8 mouse cellular contexts compared by ENCODE assay signal in the genomic region with DNA sequence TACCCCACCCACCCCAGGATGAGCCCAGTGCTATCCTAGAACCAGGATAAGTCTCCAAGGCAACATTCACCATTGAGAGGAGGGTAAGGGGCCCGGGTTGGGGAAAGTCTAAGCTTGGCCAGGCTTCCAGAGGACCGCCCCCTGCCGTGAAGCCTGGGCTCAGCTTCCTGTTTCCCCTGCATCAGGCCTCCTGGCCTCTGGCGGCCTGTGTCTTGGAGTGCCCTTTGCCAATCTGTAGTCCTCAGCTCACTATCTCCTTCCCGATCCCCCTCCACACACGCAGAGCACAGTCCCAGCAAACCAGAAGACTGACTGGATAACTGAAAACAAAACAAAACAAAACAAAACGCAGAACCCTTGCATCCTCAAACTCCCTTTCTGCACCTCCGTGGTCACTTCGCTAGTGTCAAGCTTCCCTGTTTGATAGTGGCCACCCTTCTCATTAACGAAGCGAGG. TPM values are rescaled to one million over a fixed set of nuclear protein-coding genes. Genes with fewer than 3 reads are reported as not detected.
DNase-seq lines count a peak whose midpoint lies in the region; ATAC-seq lines count a peak whose summit lies in the region.

Clic1 (plus strand) TSS at position 406 of the 456 bp plus-strand sequence.

- peaks cover 59% of the 10 kb centered on the region for H3K4me1 ChIP-seq in embryonic facial prominence, embryonic 13.5 days
- peaks cover 65% of the 10 kb centered on the region for H3K4me1 ChIP-seq in heart, embryonic 15.5 days (replicated peaks)

- peak within 1 kb of the TSS; percentile 92 for H3K4me2 ChIP-seq in embryonic facial prominence, embryonic 13.5 days
- peak within 1 kb of the TSS; percentile 76 for H3K4me2 ChIP-seq in heart, embryonic 15.5 days

- peak within 1 kb of the TSS; percentile 67 for H3K4me3 ChIP-seq in embryonic facial prominence, embryonic 13.5 days
- peak within 1 kb of the TSS; percentile 73 for H3K4me3 ChIP-seq in heart, embryonic 15.5 days

- H3K36me3 ChIP-seq in embryonic facial prominence, embryonic 13.5 days: peaks cover 24% of the 10 kb centered on the region
- peaks cover 24% of the 10 kb centered on the region for H3K36me3 ChIP-seq in heart, embryonic 15.5 days

- H3K27me3 ChIP-seq in embryonic facial prominence, embryonic 13.5 days: no peaks in the 10 kb centered on the region
- H3K27me3 ChIP-seq in heart, embryonic 15.5 days: no peaks in the 10 kb centered on the region

- H3K9ac ChIP-seq in embryonic facial prominence, embryonic 13.5 days: peak within 1 kb of the TSS; percentile 89
- peak within 1 kb of the TSS; percentile 76 for H3K9ac ChIP-seq in heart, embryonic 15.5 days

- H3K27ac ChIP-seq in embryonic facial prominence, embryonic 13.5 days: peak within 1 kb of the TSS; percentile 99
- peak within 1 kb of the TSS; percentile 98 for H3K27ac ChIP-seq in heart, embryonic 15.5 days

- peak; percentile 59 for DNase-seq in CD4-positive helper T cell, adult 2 months (ENCODE audit: low read depth, low spot score)
- DNase-seq in Muller cell, postnatal 12 days (ENCODE audit: inconsistent ontology term): peak; percentile 67
- peak; percentile 72 for DNase-seq in kidney, postnatal 14 days
- DNase-seq in spleen, postnatal 4 days (ENCODE audit: low spot score in 2 of 2): peak; percentile 70 to 82
- no peak for DNase-seq in frontal cortex, postnatal 25 days (ENCODE audit: low spot score in 2 of 2)

- WGBS in embryonic facial prominence, embryonic 13.5 days: 3% methylated on average over 11 of the region's 11 CpGs
- 2% methylated on average over 11 of the region's 11 CpGs for WGBS in heart, embryonic 15.5 days

- no peaks in the 10 kb centered on the region for H3K9me3 ChIP-seq in embryonic facial prominence, embryonic 13.5 days
- H3K9me3 ChIP-seq in heart, embryonic 15.5 days (replicated peaks): no peaks in the 10 kb centered on the region

- ATAC-seq in embryonic facial prominence, embryonic 13.5 days (ENCODE audit: insufficient number of reproducible peaks, insufficient read depth, low FRiP score, low TSS enrichment, low read depth): peak; percentile 32; the same call in 1 of the 2 replicates
- ATAC-seq in heart, embryonic 15.5 days (replicated peaks; ENCODE audit: insufficient number of reproducible peaks, insufficient read depth, low FRiP score, low read depth): peak; percentile 36
- peak; percentile 19 for ATAC-seq in megakaryocyte, adult 5-6 weeks (ENCODE audit: poor library complexity, severe bottlenecking)

RNA-seq across cellular contexts. Expression of gene Clic1, which starts in this region (rescaled TPM):
- 243 and 254 TPM in 2 replicates for polyA plus RNA-seq in embryonic facial prominence, embryonic 13.5 days (2015; fragmentation: Nextera tagmentation; extraction: Ambion mirVana)
- 307 and 332 TPM in 2 replicates for polyA plus RNA-seq in heart, embryonic 15.5 days (2015; fragmentation: Nextera tagmentation; extraction: Ambion mirVana)
- total RNA-seq in megakaryocyte, adult 5-6 weeks (2015): 415 and 463 TPM in 2 replicates
- total RNA-seq in megakaryocyte, adult 5-6 weeks (2017): 386 and 405 TPM in 2 replicates

Comparison
In these comparisons a context has a peak if more than half of its experiments do, and no peak if none do; other contexts are left out.
1. DNase-seq: peak in CD4-positive helper T cell, adult 2 months (single experiment), Muller cell, postnatal 12 days (single experiment), kidney, postnatal 14 days (single experiment) and spleen, postnatal 4 days (2 of 2); none in frontal cortex, postnatal 25 days (0 of 2).
2. Peak in every context shown above with its lines, with median percentiles within 50 percentile points of each other: ATAC-seq.